Mouse (Mus musculus) hindbrain, postnatal 0 days (tissue): ENCODE results near the gene Mtfr1l. TPM values are rescaled to one million over a fixed set of nuclear protein-coding genes. Genes with fewer than 3 reads are reported as not detected.
A peak's percentile ranks its signal among the peaks of the same experiment; 100 is the strongest.

Experiments
- ATAC-seq: fragments of 200-750 bp; cut with Nextera tagmentation; 2 replicates; pipeline ENCODE4 v1.8.0; 2017; ENCODE audit warnings: mild to moderate bottlenecking, moderate TSS enrichment, moderate library complexity
- DNase-seq: peaks from one replicate; pipeline ENCODE4 v3.0.0-alpha.2; 2015; ENCODE audit warnings: low spot score
- H3K27ac ChIP-seq: fragments of 300-500 bp; sonication (generic); 2 replicates; pipeline ENCODE4 v1.5.1; 2014; ENCODE audit warnings: mild to moderate bottlenecking
- H3K27me3 ChIP-seq: fragments of 300-500 bp; sonication (generic); 2 replicates; pipeline ENCODE4 v1.6.1; 2014; ENCODE audit warnings: low read length, mixed read lengths; ENCODE audit not compliant: insufficient read depth
- H3K36me3 ChIP-seq: fragments of 300-500 bp; sonication (generic); 2 replicates; pipeline ENCODE4 v1.6.1; 2014; ENCODE audit warnings: low read length, mixed read lengths; ENCODE audit not compliant: insufficient read depth
- H3K4me1 ChIP-seq: fragments of 300-500 bp; sonication (generic); 2 replicates; pipeline ENCODE4 v1.6.1; 2014; ENCODE audit warnings: antibody characterized with exemption, low read length, mixed read lengths; ENCODE audit not compliant: insufficient read depth
- H3K4me2 ChIP-seq: fragments of 300-500 bp; sonication (generic); 2 replicates; pipeline ENCODE4 v1.6.1; 2014; ENCODE audit warnings: low read depth, mild to moderate bottlenecking, low read length, moderate library complexity, mixed read lengths
- H3K4me3 ChIP-seq: fragments of 300-500 bp; sonication (generic); 2 replicates; pipeline ENCODE4 v1.5.1; 2014; ENCODE audit warnings: low read length
- H3K9ac ChIP-seq: fragments of 300-500 bp; sonication (generic); replicated peaks from 2 replicates; pipeline ENCODE4 v1.6.1; 2014; ENCODE audit warnings: mild to moderate bottlenecking, low read length, moderate library complexity, mixed read lengths
- H3K9me3 ChIP-seq: fragments of 300-500 bp; sonication (generic); 2 replicates; pipeline ENCODE4 v1.6.1; 2016; ENCODE audit warnings: low read length, mixed read lengths
- CTCF ChIP-seq: IDR thresholded peaks from 2 replicates; pipeline ENCODE4 v1.5.1; 2016; ENCODE audit warnings: antibody characterized with exemption, control low read depth, low read depth
- WGBS: fragments of 180-500 bp; shearing (Covaris S2); extraction: QIAGEN DNeasy Blood & Tissue Kit; methylation state at CpG from one replicate; pipeline ENCODE4 v1.1.7; 2014; 5-methylcytosine and 5-hydroxymethylcytosine counted together
- polyA plus RNA-seq: library from polyadenylated mRNA; unstranded; fragments of >200 nt; fragmentation: Nextera tagmentation; extraction: Ambion mirVana; gene quantifications from 2 replicates; pipeline ENCODE4 v1.2.1, GENCODE M21; 2015
- total RNA-seq: library from RNA; depleted of rRNA; stranded (reverse); fragments of >200 nt; gene quantifications from 2 replicates; pipeline ENCODE4 v1.2.3, GENCODE M21; 2014

The Mtfr1l gene
- total and polyA plus RNA-seq, 2 experiments from 2014 or later: 133 to 182 TPM

GRCm38 (mm10) chr4:134569205-134569604, 34.0 kb upstream of the Mtfr1l start:
- Histone ChIP-seq H3K4me1 (no peaks in the 10 kb centered on the region), H3K27ac (no peak overlapping the region), H3K9ac (no peak overlapping the region), H3K4me2 (no peak overlapping the region), H3K36me3 (peaks cover under 1% of the 10 kb centered on the region), H3K27me3 (no peaks in the 10 kb centered on the region), H3K4me3 (no peak overlapping the region), H3K9me3 (no peaks in the 10 kb centered on the region)
- peak; percentile 66 for TF ChIP-seq CTCF
- DNase-seq: peak; percentile 39
- no peak for ATAC-seq
- 70% methylated on average over 6 of the region's 6 CpGs for WGBS

GRCm38 (mm10) chr4:134567377-134568226, 32.4 kb upstream of the Mtfr1l start:
- ATAC-seq: peak; percentile 85
- no peak for TF ChIP-seq CTCF
- H3K36me3 ChIP-seq: no peaks in the 10 kb centered on the region; the same call in 1 of the 2 replicates
- peak overlapping the region; percentile 38; the same call in 1 of the 2 replicates for H3K27ac ChIP-seq
- no peaks in the 10 kb centered on the region for H3K4me1 ChIP-seq
- WGBS: 27% methylated on average over 19 of the region's 19 CpGs
- peak; percentile 87 for DNase-seq
- no peak overlapping the region for H3K4me2 ChIP-seq
- no peaks in the 10 kb centered on the region for H3K9me3 ChIP-seq
- no peak overlapping the region for H3K9ac ChIP-seq
- no peaks in the 10 kb centered on the region for H3K27me3 ChIP-seq
- no peak overlapping the region for H3K4me3 ChIP-seq

DNA sequence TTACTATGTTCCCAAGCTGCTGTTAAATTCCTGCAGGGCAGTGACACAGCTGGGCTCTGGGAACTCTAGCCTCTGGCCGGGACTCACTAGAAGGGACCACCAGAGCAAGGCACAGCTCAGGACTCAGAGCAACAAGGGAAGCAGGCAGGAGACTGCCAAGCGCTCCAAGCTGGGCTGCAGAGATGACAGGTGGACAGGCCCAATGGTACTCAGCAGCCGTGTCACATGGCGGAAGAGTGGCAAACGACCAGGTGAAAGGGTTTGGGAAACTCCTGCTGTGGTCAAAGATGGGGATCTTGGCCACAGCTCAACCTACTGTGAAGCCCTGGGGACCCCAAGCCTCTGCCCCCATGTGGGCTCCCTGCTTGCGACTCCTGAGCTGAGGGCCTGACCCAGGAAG, 28.9 kb upstream of the Mtfr1l start:
- H3K4me3 ChIP-seq: no peak overlapping the region
- DNase-seq: no peak
- no peaks in the 10 kb centered on the region for H3K27me3 ChIP-seq
- H3K9me3 ChIP-seq: no peaks in the 10 kb centered on the region
- H3K9ac ChIP-seq: no peak overlapping the region
- 72% methylated on average over 6 of the region's 6 CpGs for WGBS
- TF ChIP-seq CTCF: no peak
- no peak for ATAC-seq
- H3K36me3 ChIP-seq: no peaks in the 10 kb centered on the region; the same call in 1 of the 2 replicates
- no peak overlapping the region for H3K4me2 ChIP-seq
- H3K4me1 ChIP-seq: no peaks in the 10 kb centered on the region
- no peak overlapping the region for H3K27ac ChIP-seq

GRCm38 (mm10) chr4:134563624-134564023, 28.4 kb upstream of the Mtfr1l start:
- ATAC-seq: no peak
- WGBS: 92% methylated on average over 16 of the region's 16 CpGs
- TF ChIP-seq CTCF: no peak

GRCm38 (mm10) chr4:134562014-134562413, 26.8 kb upstream of the Mtfr1l start:
- no peaks in the 10 kb centered on the region; the same call in 1 of the 2 replicates for H3K36me3 ChIP-seq
- no peak overlapping the region for H3K9ac ChIP-seq
- no peaks in the 10 kb centered on the region for H3K9me3 ChIP-seq
- no peak overlapping the region for H3K27ac ChIP-seq
- no peak overlapping the region for H3K4me2 ChIP-seq
- H3K4me1 ChIP-seq: no peaks in the 10 kb centered on the region
- H3K4me3 ChIP-seq: no peak overlapping the region
- ATAC-seq: no peak
- TF ChIP-seq CTCF: no peak
- H3K27me3 ChIP-seq: no peaks in the 10 kb centered on the region
- 59% methylated on average over 2 of the region's 2 CpGs for WGBS
- DNase-seq: no peak

More at GRCm38 (mm10) chr4:134563624-134564023, 28.4 kb upstream of the Mtfr1l start:
- Histone ChIP-seq H3K4me1 (no peaks in the 10 kb centered on the region), H3K27me3 (no peaks in the 10 kb centered on the region), H3K9me3 (no peaks in the 10 kb centered on the region), H3K27ac (no peak overlapping the region), H3K9ac (no peak overlapping the region), H3K4me3 (no peak overlapping the region), H3K36me3 (no peaks in the 10 kb centered on the region; the same call in 1 of the 2 replicates), H3K4me2 (no peak overlapping the region)
- DNase-seq: no peak

GRCm38 (mm10) chr4:134560699-134561098, 25.5 kb upstream of the Mtfr1l start:
- H3K4me3 ChIP-seq: no peak overlapping the region
- H3K4me1 ChIP-seq: no peaks in the 10 kb centered on the region
- no peak overlapping the region for H3K27ac ChIP-seq
- no peak for DNase-seq
- ATAC-seq: no peak
- no peak overlapping the region for H3K4me2 ChIP-seq
- 90% methylated on average over 8 of the region's 8 CpGs for WGBS
- H3K9me3 ChIP-seq: no peaks in the 10 kb centered on the region
- no peaks in the 10 kb centered on the region for H3K27me3 ChIP-seq
- no peaks in the 10 kb centered on the region; the same call in 1 of the 2 replicates for H3K36me3 ChIP-seq
- no peak for TF ChIP-seq CTCF
- H3K9ac ChIP-seq: no peak overlapping the region

- no peak for TF ChIP-seq CTCF
- no peaks in the 10 kb centered on the region for H3K9me3 ChIP-seq
- H3K27ac ChIP-seq: no peak overlapping the region
- H3K27me3 ChIP-seq: no peaks in the 10 kb centered on the region
- no peak overlapping the region for H3K4me2 ChIP-seq
- no peak for DNase-seq
- H3K9ac ChIP-seq: no peak overlapping the region
- 86% methylated on average over 7 of the region's 7 CpGs for WGBS
- no peak overlapping the region for H3K4me3 ChIP-seq
- H3K36me3 ChIP-seq: no peaks in the 10 kb centered on the region
- H3K4me1 ChIP-seq: no peaks in the 10 kb centered on the region
- no peak for ATAC-seq
Observed at GRCm38 (mm10) chr4:134559154-134559553, 24.0 kb upstream of the Mtfr1l start.
